Mouse (Mus musculus): ENCODE data around the gene Clec12a. TPM values are rescaled to one million over a fixed set of nuclear protein-coding genes. Genes with fewer than 3 reads are reported as not detected.

The Clec12a gene
- polyA plus RNA-seq, 1 experiment from 2014 or later = 0.18 TPM

GRCm38 (mm10) chr6:129383466-129383865, 41.0 kb downstream of the Clec12a start:
- Histone ChIP-seq H3K9me3 (no peaks in the 10 kb centered on the region), H3K9ac (no peak overlapping the region), H3K36me3 (no peaks in the 10 kb centered on the region), H3K4me1 (replicated peaks) (0 out of 2 replicates have a peak, but pooled peaks cover 8% of the 10 kb centered on the region), H3K27ac (no peak overlapping the region), H3K27me3 (no peaks in the 10 kb centered on the region), H3K4me3 (no peak overlapping the region), H3K4me2 (no peak overlapping the region)
- WGBS = 86% methylated on average over 3 of the region's 3 CpGs
- no peak for ATAC-seq (ENCODE audit: low FRiP score)

DNA sequence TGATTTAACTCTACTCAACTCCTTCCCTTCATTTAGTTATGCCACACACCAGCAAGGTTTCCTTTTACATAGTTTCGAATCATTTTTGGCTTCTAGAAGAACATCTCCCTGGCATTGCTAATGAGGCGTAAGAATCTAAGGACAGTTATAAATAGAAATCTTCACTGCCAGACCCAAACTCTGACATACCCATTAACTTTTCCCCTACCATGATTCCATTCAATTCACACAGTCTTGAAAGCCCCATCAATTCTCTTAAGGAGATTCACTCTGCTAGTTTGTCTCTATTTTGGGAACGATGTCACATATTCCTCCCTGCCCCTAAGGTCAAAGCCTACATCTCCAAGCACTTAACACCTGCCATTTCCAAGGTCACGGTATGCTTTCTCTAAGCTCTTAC, 42.5 kb downstream of the Clec12a start:
- peak; percentile 32; the same call in 1 of the 2 replicates for ATAC-seq (ENCODE audit: low FRiP score)
- 42% methylated on average over 4 of the region's 4 CpGs for WGBS

GRCm38 (mm10) chr6:129385774-129386173, 43.3 kb downstream of the Clec12a start, which contains the start of gene Clec12b:
Gene Clec12b, minus strand, starts transcription at chr6:129385874.
- Histone ChIP-seq H3K27me3 (no peaks in the 10 kb centered on the region), H3K4me3 (no peak within 1 kb of the TSS), H3K9me3 (no peaks in the 10 kb centered on the region), H3K4me2 (no peak within 1 kb of the TSS), H3K36me3 (no peaks in the 10 kb centered on the region), H3K27ac (no peak within 1 kb of the TSS), H3K9ac (no peak within 1 kb of the TSS), H3K4me1 (replicated peaks) (0 out of 2 replicates have a peak, but pooled peaks cover 8% of the 10 kb centered on the region)
- ATAC-seq (ENCODE audit: low FRiP score) = no peak
- 55% methylated on average over 2 of the region's 2 CpGs for WGBS

More for the DNA sequence above, 42.5 kb downstream of the Clec12a start:
- Histone ChIP-seq H3K4me1 (replicated peaks) (0 out of 2 replicates have a peak, but pooled peaks cover 8% of the 10 kb centered on the region), H3K27ac (no peak overlapping the region), H3K4me2 (no peak overlapping the region), H3K27me3 (no peaks in the 10 kb centered on the region), H3K9ac (no peak overlapping the region), H3K9me3 (no peaks in the 10 kb centered on the region), H3K4me3 (no peak overlapping the region), H3K36me3 (no peaks in the 10 kb centered on the region)

GRCm38 (mm10) chr6:129393087-129393720, 50.7 kb downstream of the Clec12a start:
- 25% methylated on average over 2 of the region's 2 CpGs for WGBS

DNA sequence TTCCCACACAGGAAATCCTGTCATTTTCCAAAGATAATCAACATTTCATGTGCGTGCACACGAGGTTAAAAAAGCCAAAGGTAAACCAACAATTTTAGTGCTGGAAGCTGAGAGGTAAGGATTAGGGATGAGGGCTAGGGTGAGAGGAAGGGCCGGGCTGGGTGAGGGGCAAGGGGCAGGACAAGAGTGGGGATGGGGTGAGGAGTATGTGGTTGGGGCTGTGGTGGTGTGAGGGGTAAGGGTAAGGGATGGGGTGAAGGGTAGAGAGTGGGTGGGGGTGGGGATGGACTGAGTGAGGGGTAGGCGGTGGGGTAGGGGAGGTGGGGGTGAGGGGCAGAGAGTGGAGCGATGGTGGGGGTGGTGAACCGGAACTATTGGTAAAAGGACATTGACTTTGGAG, 51.2 kb downstream of the Clec12a start:
- Histone ChIP-seq H3K4me2 (no peak overlapping the region), H3K36me3 (no peaks in the 10 kb centered on the region), H3K9ac (no peak overlapping the region), H3K4me1 (replicated peaks) (no peaks in the 10 kb centered on the region), H3K9me3 (no peaks in the 10 kb centered on the region), H3K27ac (no peak overlapping the region), H3K4me3 (no peak overlapping the region), H3K27me3 (no peaks in the 10 kb centered on the region)
- 0 out of 2 replicates have a peak, but pooled peaks have one; percentile 65 for ATAC-seq (ENCODE audit: low FRiP score)
- 79% methylated on average over 6 of the region's 6 CpGs for WGBS

More at GRCm38 (mm10) chr6:129393087-129393720, 50.7 kb downstream of the Clec12a start:
- no peaks in the 10 kb centered on the region for H3K4me1 ChIP-seq (replicated peaks)
- no peaks in the 10 kb centered on the region for H3K27me3 ChIP-seq
- no peaks in the 10 kb centered on the region for H3K36me3 ChIP-seq
- no peak overlapping the region for H3K4me2 ChIP-seq
- no peak overlapping the region for H3K27ac ChIP-seq
- no peak overlapping the region for H3K9ac ChIP-seq
- H3K4me3 ChIP-seq = no peak overlapping the region
- no peaks in the 10 kb centered on the region for H3K9me3 ChIP-seq
- ATAC-seq (ENCODE audit: low FRiP score) = no peak

DNA sequence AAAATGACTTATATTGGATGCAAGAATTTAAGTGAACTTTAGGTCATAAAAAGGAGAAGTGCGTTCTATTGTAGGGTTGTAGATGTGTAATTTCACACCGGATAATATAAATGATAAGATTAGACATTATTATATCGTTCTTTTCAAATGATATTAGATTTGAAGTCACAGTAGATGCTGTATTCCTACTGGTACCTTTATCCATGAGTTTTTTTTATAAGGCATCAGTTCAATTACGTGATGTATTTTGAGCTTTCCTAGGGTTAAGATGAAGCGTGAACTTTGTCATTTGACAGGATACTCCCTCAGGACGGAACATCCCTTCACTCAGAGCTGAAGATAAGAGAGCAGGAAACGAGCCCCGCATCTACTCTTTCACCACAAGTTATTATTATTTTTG, 54.5 kb downstream of the Clec12a start, which contains the start of gene Clec1b:
Clec1b (plus strand) TSS at position 301 of the 400 bp plus-strand sequence.
- Histone ChIP-seq H3K4me3 (no peak within 1 kb of the TSS), H3K9me3 (no peaks in the 10 kb centered on the region), H3K36me3 (no peaks in the 10 kb centered on the region), H3K9ac (no peak within 1 kb of the TSS), H3K4me1 (replicated peaks) (no peaks in the 10 kb centered on the region), H3K27ac (no peak within 1 kb of the TSS), H3K27me3 (no peaks in the 10 kb centered on the region), H3K4me2 (no peak within 1 kb of the TSS)
- WGBS = 90% methylated on average over 8 of the region's 8 CpGs
- no peak for ATAC-seq (ENCODE audit: low FRiP score)

- Histone ChIP-seq H3K27me3 (no peaks in the 10 kb centered on the region), H3K4me2 (no peak overlapping the region), H3K36me3 (no peaks in the 10 kb centered on the region), H3K9ac (no peak overlapping the region), H3K4me3 (no peak overlapping the region), H3K27ac (no peak overlapping the region), H3K4me1 (replicated peaks) (no peaks in the 10 kb centered on the region), H3K9me3 (no peaks in the 10 kb centered on the region)
- no peak for ATAC-seq (ENCODE audit: low FRiP score)
- 69% methylated on average over 6 of the region's 6 CpGs for WGBS
These were observed 57.5 kb downstream of the Clec12a start for GRCm38 (mm10) chr6:129399945-129400344.

DNA sequence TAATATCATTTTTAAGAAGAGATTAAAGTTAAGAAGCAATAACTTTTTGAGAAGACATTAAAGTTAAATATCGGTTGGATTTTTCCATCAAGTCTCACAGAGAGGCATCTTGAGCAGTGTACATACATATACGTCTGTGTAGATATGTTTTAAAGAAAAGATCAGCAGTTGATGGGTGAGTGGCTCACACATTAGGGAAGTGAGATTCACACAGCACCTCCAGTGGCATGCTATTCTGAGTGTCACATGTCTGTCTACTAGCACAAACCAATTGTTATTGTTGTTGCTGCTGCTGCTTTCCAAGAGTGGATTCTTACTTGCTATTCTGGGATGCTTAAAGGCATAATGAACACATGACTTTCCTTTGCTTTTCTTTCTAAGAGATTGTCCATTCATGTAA, 59.9 kb downstream of the Clec12a start:
- ATAC-seq (ENCODE audit: low FRiP score) = no peak
- WGBS = 97% methylated on average over 2 of the region's 2 CpGs

GRCm38 (mm10) chr6:129403391-129403790, 60.9 kb downstream of the Clec12a start:
- Histone ChIP-seq H3K4me1 (replicated peaks) (no peaks in the 10 kb centered on the region), H3K36me3 (no peaks in the 10 kb centered on the region), H3K9me3 (no peaks in the 10 kb centered on the region), H3K9ac (no peak overlapping the region), H3K27ac (no peak overlapping the region), H3K4me2 (no peak overlapping the region), H3K4me3 (no peak overlapping the region), H3K27me3 (no peaks in the 10 kb centered on the region)
- 89% methylated on average over 6 of the region's 6 CpGs for WGBS
- no peak for ATAC-seq (ENCODE audit: low FRiP score)

More for the DNA sequence above, 59.9 kb downstream of the Clec12a start:
- Histone ChIP-seq H3K27ac (no peak overlapping the region), H3K9ac (no peak overlapping the region), H3K9me3 (no peaks in the 10 kb centered on the region), H3K4me3 (no peak overlapping the region), H3K27me3 (no peaks in the 10 kb centered on the region), H3K4me1 (replicated peaks) (no peaks in the 10 kb centered on the region), H3K4me2 (no peak overlapping the region), H3K36me3 (no peaks in the 10 kb centered on the region)

DNA sequence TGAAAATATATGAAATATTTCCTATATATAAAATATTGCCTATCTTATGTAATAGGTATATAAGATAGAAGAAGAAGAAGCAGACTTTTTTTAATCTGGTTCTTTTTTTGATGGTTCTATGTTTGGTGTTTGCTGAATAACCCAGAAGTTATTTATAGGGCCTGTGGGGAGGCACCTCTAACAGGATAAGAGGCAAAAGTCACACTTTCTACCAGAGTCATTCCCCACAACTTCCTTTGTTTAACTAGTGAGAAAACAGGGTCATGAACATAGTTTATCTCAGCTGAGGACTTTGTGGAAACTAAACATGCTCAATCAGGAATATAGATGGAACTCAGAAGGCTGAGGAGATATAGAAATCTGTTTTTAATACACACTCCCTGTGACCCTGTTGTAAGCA, 63.5 kb downstream of the Clec12a start:
- no peak for ATAC-seq (ENCODE audit: low FRiP score)
- no peak overlapping the region for H3K4me3 ChIP-seq
- no peaks in the 10 kb centered on the region for H3K27me3 ChIP-seq
- H3K27ac ChIP-seq = no peak overlapping the region
- H3K9ac ChIP-seq = no peak overlapping the region
- H3K4me2 ChIP-seq = no peak overlapping the region
- H3K9me3 ChIP-seq = no peaks in the 10 kb centered on the region
- no peaks in the 10 kb centered on the region for H3K36me3 ChIP-seq
- H3K4me1 ChIP-seq (replicated peaks) = no peaks in the 10 kb centered on the region

DNA sequence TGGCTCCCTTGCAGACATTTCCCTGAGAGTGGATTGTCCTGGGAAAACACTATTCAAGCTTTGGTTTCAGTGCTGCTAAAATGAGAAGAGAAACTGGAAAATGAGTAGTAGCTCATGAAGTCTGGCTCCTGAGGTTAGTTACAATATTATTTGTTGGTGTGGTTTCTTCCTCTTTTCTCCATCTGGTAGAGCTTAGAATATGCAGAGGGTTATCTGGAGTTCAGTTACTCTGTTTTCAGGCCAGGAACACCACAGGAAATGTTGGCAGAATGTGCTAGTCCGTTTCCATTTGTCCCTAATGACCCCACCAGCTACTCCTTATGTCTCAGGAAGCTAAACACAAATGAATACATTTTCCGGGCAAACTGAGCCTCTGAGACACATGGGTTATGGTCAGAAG, 64.8 kb downstream of the Clec12a start:
- Histone ChIP-seq H3K4me1 (replicated peaks) (no peaks in the 10 kb centered on the region), H3K27me3 (no peaks in the 10 kb centered on the region), H3K9me3 (no peaks in the 10 kb centered on the region), H3K9ac (no peak overlapping the region), H3K4me2 (no peak overlapping the region), H3K36me3 (no peaks in the 10 kb centered on the region), H3K27ac (no peak overlapping the region), H3K4me3 (no peak overlapping the region)
- WGBS = 66% methylated on average over 2 of the region's 2 CpGs
- no peak for ATAC-seq (ENCODE audit: low FRiP score)

- Histone ChIP-seq H3K4me2 (no peak within 1 kb of the TSS), H3K4me1 (replicated peaks) (no peaks in the 10 kb centered on the region), H3K27me3 (no peaks in the 10 kb centered on the region), H3K27ac (no peak within 1 kb of the TSS), H3K36me3 (no peaks in the 10 kb centered on the region), H3K9ac (no peak within 1 kb of the TSS), H3K9me3 (no peaks in the 10 kb centered on the region), H3K4me3 (no peak within 1 kb of the TSS)
- ATAC-seq (ENCODE audit: low FRiP score) = no peak
- 88% methylated on average over 2 of the region's 2 CpGs for WGBS
These were observed 66.1 kb downstream of the Clec12a start, which contains the start of gene Clec9a for GRCm38 (mm10) chr6:129408562-129408961. Gene Clec9a, plus strand, starts transcription at chr6:129408862.

- Histone ChIP-seq H3K27ac (no peak overlapping the region), H3K4me1 (replicated peaks) (no peaks in the 10 kb centered on the region), H3K27me3 (no peaks in the 10 kb centered on the region), H3K36me3 (no peaks in the 10 kb centered on the region), H3K9ac (no peak overlapping the region), H3K4me2 (no peak overlapping the region), H3K9me3 (no peaks in the 10 kb centered on the region), H3K4me3 (no peak overlapping the region)
- 71% methylated on average over 1 of the region's 1 CpGs for WGBS
- no peak for ATAC-seq (ENCODE audit: low FRiP score)
These were observed 71.7 kb downstream of the Clec12a start for GRCm38 (mm10) chr6:129414177-129414576.

Measured in hindbrain, embryonic 13.5 days (tissue).